Mouse (Mus musculus): ENCODE results near the gene Kcng3. TPM values are rescaled to one million over a fixed set of nuclear protein-coding genes. Genes with fewer than 3 reads are reported as not detected.

Kcng3 gene
- total and polyA plus RNA-seq, 2 experiments from 2014 or later = 0.09 to 2.3 TPM

- Histone ChIP-seq H3K4me2 (ENCODE audit: low read depth, low read length, poor library complexity, severe bottlenecking) (no peak overlapping the region), H3K9me3 (ENCODE audit: low read length) (no peaks in the 10 kb centered on the region), H3K9ac (replicated peaks; ENCODE audit: low read length, poor library complexity, severe bottlenecking) (no peak overlapping the region), H3K4me1 (ENCODE audit: insufficient read depth, low read length) (no peaks in the 10 kb centered on the region), H3K36me3 (ENCODE audit: insufficient read depth, low read length) (no peaks in the 10 kb centered on the region), H3K27me3 (ENCODE audit: insufficient read depth, low read length) (no peaks in the 10 kb centered on the region), H3K27ac (ENCODE audit: low read depth, low read length) (no peak overlapping the region), H3K4me3 (ENCODE audit: low read depth, low read length) (no peak overlapping the region)
- DNase-seq (ENCODE audit: low spot score) = no peak
- 43% methylated on average over 8 of the region's 8 CpGs for WGBS
- no peak for ATAC-seq (ENCODE audit: low FRiP score)
- no peak for TF ChIP-seq CTCF (IDR thresholded peaks at IDR 0.05)
Measured at GRCm38 (mm10) chr17:83664761-83665160, 33.1 kb upstream of the Kcng3 start.

DNA sequence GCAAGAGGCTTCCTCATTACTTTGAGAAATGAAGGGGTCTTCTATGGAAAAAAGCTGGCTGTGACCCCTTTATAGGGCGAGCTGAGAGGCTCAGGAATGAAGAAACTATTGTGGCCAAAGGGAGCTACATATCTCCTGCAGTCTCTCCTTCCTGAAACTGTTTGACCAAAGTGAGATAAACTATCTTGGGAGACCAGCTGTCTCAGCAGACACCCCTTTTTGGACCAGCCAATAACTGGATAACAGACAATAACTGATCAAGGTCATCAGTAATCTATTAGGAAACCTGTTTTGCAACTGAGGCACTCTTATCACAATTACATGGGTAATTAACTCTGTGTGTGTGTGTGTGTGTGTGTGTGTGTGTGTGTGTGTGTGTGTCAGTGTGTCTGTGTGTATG, 27.2 kb upstream of the Kcng3 start:
- ATAC-seq (ENCODE audit: low FRiP score) = no peak
- WGBS = 74% methylated on average over 1 of the region's 1 CpGs

DNA sequence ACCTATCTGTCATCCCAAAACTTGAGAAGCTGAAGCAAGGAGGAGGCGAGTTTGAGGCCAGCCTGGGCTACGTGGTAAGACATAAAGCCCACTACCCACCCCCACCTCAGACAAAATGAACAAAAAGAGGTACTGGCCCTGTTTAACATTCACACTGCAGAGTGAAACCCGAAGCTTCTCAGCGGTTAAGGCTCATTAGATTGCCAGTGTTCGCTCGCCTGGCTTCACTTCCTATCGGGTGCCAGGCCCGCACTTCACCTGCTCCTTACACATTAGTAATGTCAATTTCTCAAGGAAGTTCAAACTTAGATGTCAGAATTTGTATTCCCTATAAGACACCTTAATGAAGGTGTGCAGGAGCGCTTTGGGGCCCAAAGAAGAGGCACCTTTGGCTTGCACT, 25.7 kb upstream of the Kcng3 start:
- H3K9me3 ChIP-seq (ENCODE audit: low read length) = no peaks in the 10 kb centered on the region
- H3K4me2 ChIP-seq (ENCODE audit: low read depth, low read length, poor library complexity, severe bottlenecking) = no peak overlapping the region
- no peak for TF ChIP-seq CTCF (IDR thresholded peaks at IDR 0.05)
- DNase-seq (ENCODE audit: low spot score) = no peak
- H3K36me3 ChIP-seq (ENCODE audit: insufficient read depth, low read length) = no peaks in the 10 kb centered on the region
- no peak for ATAC-seq (ENCODE audit: low FRiP score)
- no peak overlapping the region for H3K9ac ChIP-seq (replicated peaks; ENCODE audit: low read length, poor library complexity, severe bottlenecking)
- 77% methylated on average over 9 of the region's 9 CpGs for WGBS
- H3K4me1 ChIP-seq (ENCODE audit: insufficient read depth, low read length) = no peaks in the 10 kb centered on the region
- H3K27me3 ChIP-seq (ENCODE audit: insufficient read depth, low read length) = no peaks in the 10 kb centered on the region
- H3K27ac ChIP-seq (ENCODE audit: low read depth, low read length) = no peak overlapping the region
- no peak overlapping the region for H3K4me3 ChIP-seq (ENCODE audit: low read depth, low read length)

More for the DNA sequence above, 27.2 kb upstream of the Kcng3 start:
- Histone ChIP-seq H3K27me3 (ENCODE audit: insufficient read depth, low read length) (no peaks in the 10 kb centered on the region), H3K36me3 (ENCODE audit: insufficient read depth, low read length) (no peaks in the 10 kb centered on the region), H3K27ac (ENCODE audit: low read depth, low read length) (no peak overlapping the region), H3K4me1 (ENCODE audit: insufficient read depth, low read length) (no peaks in the 10 kb centered on the region), H3K4me2 (ENCODE audit: low read depth, low read length, poor library complexity, severe bottlenecking) (no peak overlapping the region), H3K9me3 (ENCODE audit: low read length) (no peaks in the 10 kb centered on the region), H3K9ac (replicated peaks; ENCODE audit: low read length, poor library complexity, severe bottlenecking) (no peak overlapping the region), H3K4me3 (ENCODE audit: low read depth, low read length) (no peak overlapping the region)
- TF ChIP-seq CTCF (IDR thresholded peaks at IDR 0.05) = no peak
- no peak for DNase-seq (ENCODE audit: low spot score)

DNA sequence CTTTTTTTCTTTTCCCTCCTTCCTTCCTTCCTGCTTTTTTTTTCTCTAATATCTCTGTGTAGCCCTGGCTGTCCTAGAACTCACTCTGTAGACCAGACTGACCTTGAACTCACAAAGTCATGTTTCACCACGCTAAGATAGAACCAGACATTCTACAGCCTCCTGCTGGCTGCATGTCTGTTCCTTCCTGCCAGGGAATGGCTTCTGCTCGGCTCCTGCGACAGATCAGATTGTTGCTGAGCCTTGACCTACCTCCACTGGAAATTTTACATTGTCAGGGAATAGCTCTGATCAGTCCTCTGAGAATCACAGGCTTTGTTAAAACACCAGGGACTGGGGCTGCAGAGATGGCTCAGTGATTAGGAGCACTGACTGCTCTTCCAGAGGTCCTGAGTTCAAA, 24.0 kb upstream of the Kcng3 start:
- no peak for DNase-seq (ENCODE audit: low spot score)
- H3K9ac ChIP-seq (replicated peaks; ENCODE audit: low read length, poor library complexity, severe bottlenecking) = no peak overlapping the region

GRCm38 (mm10) chr17:83654651-83655136, 23.0 kb upstream of the Kcng3 start:
- 81% methylated on average over 13 of the region's 13 CpGs for WGBS
- Histone ChIP-seq H3K4me3 (ENCODE audit: low read depth, low read length) (no peak overlapping the region), H3K27ac (ENCODE audit: low read depth, low read length) (no peak overlapping the region), H3K4me2 (ENCODE audit: low read depth, low read length, poor library complexity, severe bottlenecking) (no peak overlapping the region), H3K4me1 (ENCODE audit: insufficient read depth, low read length) (no peaks in the 10 kb centered on the region), H3K36me3 (ENCODE audit: insufficient read depth, low read length) (no peaks in the 10 kb centered on the region), H3K9ac (replicated peaks; ENCODE audit: low read length, poor library complexity, severe bottlenecking) (no peak overlapping the region), H3K27me3 (ENCODE audit: insufficient read depth, low read length) (no peaks in the 10 kb centered on the region), H3K9me3 (ENCODE audit: low read length) (no peaks in the 10 kb centered on the region)
- DNase-seq (ENCODE audit: low spot score) (no peak), ATAC-seq (ENCODE audit: low FRiP score) (no peak)
- no peak for TF ChIP-seq CTCF (IDR thresholded peaks at IDR 0.05)

More for the DNA sequence above, 24.0 kb upstream of the Kcng3 start:
- no peak for TF ChIP-seq CTCF (IDR thresholded peaks at IDR 0.05)
- Histone ChIP-seq H3K9me3 (ENCODE audit: low read length) (no peaks in the 10 kb centered on the region), H3K4me1 (ENCODE audit: insufficient read depth, low read length) (no peaks in the 10 kb centered on the region), H3K27ac (ENCODE audit: low read depth, low read length) (no peak overlapping the region), H3K27me3 (ENCODE audit: insufficient read depth, low read length) (no peaks in the 10 kb centered on the region), H3K4me3 (ENCODE audit: low read depth, low read length) (no peak overlapping the region), H3K4me2 (ENCODE audit: low read depth, low read length, poor library complexity, severe bottlenecking) (no peak overlapping the region), H3K36me3 (ENCODE audit: insufficient read depth, low read length) (no peaks in the 10 kb centered on the region)
- ATAC-seq (ENCODE audit: low FRiP score) = no peak
- 80% methylated on average over 3 of the region's 3 CpGs for WGBS

DNA sequence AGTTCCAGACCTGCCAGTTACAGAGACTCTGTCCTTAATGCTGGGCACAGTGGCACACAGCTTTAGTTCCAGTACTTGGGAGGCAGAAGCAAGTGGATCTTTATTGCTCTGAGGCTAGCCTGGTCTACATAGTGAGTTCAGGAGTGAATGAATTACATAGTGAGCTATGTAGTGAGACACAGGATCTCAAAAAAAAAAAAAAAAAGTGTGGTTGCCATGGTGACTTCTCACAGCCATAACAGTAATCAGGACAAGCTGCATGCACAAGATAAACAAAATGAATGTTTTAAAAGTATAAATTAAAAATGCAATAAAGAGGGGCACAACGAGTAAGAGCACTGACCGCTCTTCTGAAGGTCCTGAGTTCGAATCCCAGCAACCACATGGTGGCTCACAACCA, 21.9 kb upstream of the Kcng3 start:
- Histone ChIP-seq H3K27ac (ENCODE audit: low read depth, low read length) (no peak overlapping the region), H3K9ac (replicated peaks; ENCODE audit: low read length, poor library complexity, severe bottlenecking) (no peak overlapping the region), H3K27me3 (ENCODE audit: insufficient read depth, low read length) (no peaks in the 10 kb centered on the region), H3K4me2 (ENCODE audit: low read depth, low read length, poor library complexity, severe bottlenecking) (no peak overlapping the region), H3K4me1 (ENCODE audit: insufficient read depth, low read length) (no peaks in the 10 kb centered on the region), H3K36me3 (ENCODE audit: insufficient read depth, low read length) (no peaks in the 10 kb centered on the region), H3K4me3 (ENCODE audit: low read depth, low read length) (no peak overlapping the region), H3K9me3 (ENCODE audit: low read length) (no peaks in the 10 kb centered on the region)
- WGBS = 87% methylated on average over 3 of the region's 3 CpGs
- TF ChIP-seq CTCF (IDR thresholded peaks at IDR 0.05) = no peak
- ATAC-seq (ENCODE audit: low FRiP score) (no peak), DNase-seq (ENCODE audit: low spot score) (no peak)

Measured in midbrain, postnatal 0 days (tissue).